Mouse (Mus musculus) ovary, postnatal 10 days (tissue): Measurements from ENCODE around the gene Rbm18.

ENCODE experiments used
- DNase-seq: peaks from one replicate; pipeline ENCODE4 v3.0.0; 2022; ENCODE audit warnings: low spot score

Gene Rbm18

GRCm38 (mm10) chr2:36067132-36067531 is 69.4 kb downstream of the Rbm18 start:
- no peak for DNase-seq
